Mouse (Mus musculus) layer of hippocampus, postnatal 10 days (tissue): ENCODE results near the gene Rnf41. TPM values are rescaled to one million over a fixed set of nuclear protein-coding genes. Genes with fewer than 3 reads are reported as not detected.
A peak's percentile ranks its signal among the peaks of the same experiment; 100 is the strongest.

Experiments
- DNase-seq, 2 experiments: peaks; one replicate each; pipeline ENCODE4 v3.0.0; 2021; ENCODE audit warnings: low spot score in 2 of 2
- microRNA-seq, 2 experiments: library from miRNA; unstranded; fragments of <30 nt; microRNA quantifications; one replicate each; pipeline ENCODE4 v1.2.0; 2021
- total RNA-seq, 2 experiments: library from RNA; stranded (reverse); gene quantifications; 2 replicates each; pipeline ENCODE4 v1.2.3; 2021

Rnf41 gene
- total RNA-seq, 2 experiments from 2014 or later, result 76.0 to 78.2 TPM

DNA sequence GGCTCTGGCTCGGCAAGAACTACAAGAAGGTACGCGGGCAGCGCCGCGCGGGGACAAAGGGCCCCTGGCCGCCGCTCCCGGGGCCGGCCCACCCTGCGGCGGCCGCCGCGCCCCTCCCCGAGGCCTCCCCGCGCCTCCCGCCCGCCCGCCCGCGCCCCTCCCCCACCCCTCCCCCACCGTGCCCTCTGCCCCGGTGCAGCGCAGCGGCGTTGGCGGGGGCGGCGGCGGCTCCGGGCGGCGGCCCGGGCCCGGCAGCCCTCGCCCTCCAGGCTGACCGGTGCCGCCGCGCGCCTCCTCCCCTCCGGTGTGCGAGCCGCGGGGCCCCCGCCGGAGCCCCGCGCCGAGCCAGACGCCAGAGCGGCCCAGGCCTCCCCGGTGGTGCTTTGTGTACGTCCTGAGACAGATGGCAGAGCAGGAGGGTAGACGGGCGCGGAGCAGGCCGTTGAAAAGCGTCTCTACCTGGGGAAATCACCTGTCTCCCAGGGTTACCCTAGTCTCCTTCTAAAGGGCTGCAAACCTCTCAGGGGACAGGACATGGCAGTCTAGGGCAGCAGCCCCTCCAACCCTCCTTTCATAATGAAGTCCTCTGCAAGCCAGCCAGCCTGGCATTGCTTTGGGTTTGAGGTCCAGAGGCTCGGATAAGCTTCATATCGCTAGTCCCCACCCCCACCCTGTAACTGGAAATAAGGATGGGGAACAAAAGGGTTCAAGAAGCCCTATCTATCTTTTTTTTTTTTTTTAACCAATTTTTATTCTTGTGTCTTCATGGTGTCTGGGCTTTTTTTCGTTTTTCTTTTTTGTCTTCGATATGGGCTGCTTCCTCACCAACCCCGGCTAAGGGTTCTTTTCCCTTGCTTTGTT is 48.2 kb downstream of the Rnf41 start:
- peak; percentile 45 to 60 for DNase-seq

DNA sequence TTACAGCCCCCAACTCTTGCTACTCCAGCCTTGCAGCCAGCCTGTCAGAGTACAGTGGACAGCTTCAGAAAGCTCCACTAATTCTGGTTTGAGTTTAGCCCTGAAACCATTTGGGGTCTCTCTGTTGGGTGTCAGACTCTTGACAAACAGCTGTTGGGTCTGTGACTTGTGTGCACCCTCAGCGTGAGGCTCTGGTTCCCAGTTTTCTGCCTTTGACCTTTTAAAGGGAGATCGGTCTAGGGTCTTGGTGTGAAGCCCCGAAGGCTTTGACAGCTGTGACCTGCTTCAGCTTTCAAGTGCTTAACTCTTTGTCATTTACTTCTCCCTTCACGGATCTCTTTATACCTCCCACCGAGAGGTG is 48.8 kb downstream of the Rnf41 start:
- DNase-seq, result no peak

DNA sequence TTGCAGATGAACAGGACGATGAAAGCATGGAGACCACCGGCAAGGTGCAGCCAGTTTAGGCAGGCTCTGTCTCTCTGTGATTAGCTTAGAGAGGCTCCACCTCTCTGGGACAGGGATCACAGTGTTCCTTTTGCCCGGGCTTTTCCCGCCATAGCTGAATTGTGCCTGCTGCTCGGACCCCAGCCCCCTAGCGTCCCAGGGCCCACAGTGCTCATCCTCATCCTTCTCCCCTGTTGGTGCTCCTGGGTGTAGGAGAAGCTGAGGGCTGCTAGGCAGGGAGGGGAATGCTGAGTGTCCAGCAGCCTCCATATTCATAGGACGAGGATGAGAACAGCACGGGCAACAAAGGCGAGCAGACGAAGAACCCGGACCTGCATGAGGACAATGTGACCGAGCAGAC is 62.9 kb downstream of the Rnf41 start:
- DNase-seq, result no peak

DNA sequence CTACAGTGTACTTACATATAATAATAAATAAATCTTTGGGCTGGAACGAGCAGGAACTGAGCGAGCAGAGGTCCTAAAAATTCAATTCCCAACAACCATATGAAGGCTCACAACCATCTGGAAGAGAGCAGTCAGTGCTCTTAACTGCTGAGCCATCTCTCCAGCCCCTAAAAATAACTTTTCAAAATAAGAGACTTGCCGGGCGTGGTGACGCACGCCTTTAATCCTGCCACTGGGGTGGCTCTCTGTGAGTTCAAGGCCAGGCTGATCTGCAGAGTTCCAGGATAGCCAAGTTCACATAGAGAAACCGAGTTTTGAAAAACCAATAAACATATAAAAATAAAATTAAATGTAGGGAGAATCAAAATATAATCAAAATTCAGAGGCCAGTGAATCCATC is 74.9 kb downstream of the Rnf41 start:
- no peak for DNase-seq

DNA sequence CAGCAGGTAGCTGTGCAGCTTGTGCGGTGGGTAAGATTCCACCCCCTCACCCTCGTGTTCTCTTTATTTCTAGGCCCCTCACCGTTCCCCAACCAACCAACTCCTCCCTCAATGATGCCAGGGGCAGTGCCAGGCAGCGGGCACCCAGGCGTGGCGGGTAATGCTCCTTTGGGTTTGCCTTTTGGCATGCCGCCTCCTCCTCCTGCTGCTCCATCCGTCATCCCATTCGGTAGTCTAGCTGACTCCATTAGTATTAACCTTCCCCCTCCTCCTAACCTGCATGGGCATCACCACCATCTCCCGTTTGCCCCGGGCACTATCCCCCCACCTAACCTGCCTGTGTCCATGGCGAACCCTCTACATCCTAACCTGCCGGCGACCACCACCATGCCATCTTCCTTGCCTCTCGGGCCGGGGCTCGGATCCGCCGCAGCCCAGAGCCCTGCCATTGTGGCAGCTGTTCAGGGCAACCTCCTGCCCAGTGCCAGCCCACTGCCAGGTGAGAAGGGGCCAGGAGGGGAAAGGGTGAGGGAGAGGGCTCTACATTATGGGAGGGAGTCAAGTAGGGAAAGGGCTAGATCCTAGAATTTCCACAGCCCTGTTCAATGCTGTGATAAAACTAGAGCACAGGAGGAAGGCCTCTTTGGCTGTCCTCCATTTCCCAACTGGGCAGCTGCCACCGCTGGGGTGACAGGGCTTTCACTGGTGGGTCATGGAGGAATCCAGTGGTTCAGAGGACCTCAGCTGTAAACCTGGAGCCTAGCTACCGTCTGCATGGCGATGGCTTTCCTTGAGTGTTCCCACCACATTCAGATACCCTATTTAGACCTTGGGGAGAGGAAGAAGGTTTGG is 76.6 kb downstream of the Rnf41 start:
- DNase-seq, result peak in 1 of 2 experiments; percentile 27

DNA sequence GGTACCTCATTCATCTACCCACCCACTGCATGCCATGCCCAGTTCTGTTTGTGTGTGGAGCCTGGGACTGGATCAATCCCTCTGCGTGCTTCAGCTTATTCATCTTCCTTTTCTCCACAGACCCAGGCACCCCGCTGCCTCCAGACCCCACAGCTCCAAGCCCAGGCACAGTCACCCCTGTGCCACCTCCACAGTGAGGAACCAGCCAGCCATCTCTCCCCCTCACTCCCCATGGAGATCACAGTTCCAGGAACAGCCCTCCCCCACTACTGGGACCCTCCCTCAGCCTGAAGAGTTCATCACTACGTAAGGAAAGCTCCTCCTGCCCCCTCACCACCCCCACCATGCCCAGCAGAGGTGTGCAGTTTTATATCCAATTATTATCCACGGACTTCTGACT is 77.3 kb downstream of the Rnf41 start:
- DNase-seq, result no peak

DNA sequence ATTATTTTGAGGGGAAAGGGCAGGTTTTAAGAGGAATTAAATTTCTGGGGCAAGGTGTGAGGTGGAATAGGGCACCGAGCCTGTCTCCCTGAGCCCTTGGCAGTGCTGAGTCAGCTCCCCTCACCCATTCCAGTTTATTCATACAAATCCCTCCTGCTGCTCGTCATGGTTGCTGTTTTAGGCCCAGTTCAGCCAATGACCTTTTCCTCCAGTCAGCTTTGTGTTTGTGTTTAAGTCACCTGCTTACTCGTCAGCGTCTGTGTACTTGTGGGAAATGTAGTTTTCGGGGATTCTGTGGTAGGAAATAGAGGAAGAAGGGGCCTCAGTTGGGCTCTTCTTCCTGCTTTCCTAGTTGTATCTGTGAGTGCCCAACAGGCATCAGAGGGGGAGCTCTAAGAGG is 77.9 kb downstream of the Rnf41 start:
- DNase-seq, result no peak

DNA sequence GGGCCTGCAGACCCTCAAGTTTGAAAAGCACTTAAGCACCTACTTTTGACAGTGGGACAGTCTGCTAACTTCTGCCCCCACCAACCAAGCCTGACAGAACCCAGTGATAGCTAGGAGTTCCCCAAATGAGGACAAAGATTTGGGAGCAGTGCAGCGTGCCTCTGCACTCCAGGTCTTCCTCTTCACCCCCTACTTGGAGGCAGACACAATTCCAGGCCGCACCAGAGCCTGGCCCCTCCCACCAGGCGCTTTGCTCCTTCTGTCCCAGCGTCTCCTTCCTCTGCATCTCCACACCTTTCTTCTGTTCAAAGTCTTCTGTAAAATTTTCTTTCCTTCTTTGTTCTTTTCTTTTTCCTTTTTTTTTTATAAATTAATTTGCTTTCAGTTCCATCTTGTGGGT is 78.3 kb downstream of the Rnf41 start:
- DNase-seq, result no peak

DNA sequence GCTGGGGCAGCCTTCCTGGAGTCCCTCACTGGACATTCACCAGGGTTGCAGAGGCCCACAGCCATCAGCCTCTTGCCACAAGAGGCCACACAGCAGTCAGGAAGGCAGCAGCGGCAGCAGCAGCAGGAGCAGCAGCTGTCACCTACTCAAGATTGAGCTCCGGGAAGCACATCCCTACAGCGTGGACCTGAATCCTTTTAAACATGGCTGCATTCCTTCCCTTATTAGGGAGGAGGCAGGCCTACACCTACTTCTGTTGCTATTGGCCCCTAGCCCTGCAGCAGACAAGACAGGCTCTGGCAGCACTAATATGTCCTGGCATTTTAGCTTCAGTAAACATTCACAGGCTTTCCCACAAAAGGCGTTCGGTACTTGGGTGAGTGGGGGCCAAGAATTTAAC is 78.8 kb downstream of the Rnf41 start:
- peak in 1 of 2 experiments; percentile 26 for DNase-seq

DNA sequence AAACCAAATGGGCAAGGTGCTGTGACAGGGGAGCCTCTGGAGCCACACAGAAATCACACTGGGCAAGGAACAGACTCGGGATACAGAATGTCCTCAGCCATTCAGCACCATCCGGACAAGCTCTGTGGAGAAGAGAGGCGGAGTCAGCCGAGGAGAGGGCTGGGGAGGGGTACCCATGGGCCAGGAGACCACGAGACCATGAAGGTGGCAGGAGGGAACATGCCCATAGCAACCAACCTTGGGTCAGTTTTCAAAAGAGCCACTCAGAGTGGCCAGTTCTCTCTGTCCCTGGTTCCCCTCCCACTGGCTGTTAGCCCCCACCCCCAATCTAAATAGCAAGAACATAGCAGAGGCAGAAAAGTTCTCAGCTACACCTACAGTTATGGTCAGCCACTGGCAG is 79.5 kb downstream of the Rnf41 start:
- no peak for DNase-seq

Small RNAs within 50 kb of the gene (microRNA-seq; reads per million reads assigned to microRNA genes)
- gene Gm25361, result 0 reads per million in 2 experiments
- gene Gm26308, result 0 to 0.45 reads per million in 2 experiments
- gene Mir6914, result 0.22 to 0.59 reads per million in 2 experiments
- gene Mir6915, result 4.0 to 7.8 reads per million in 2 experiments
- 0.67 to 2.0 reads per million in 2 experiments for gene Mir8105

Other genes starting within 250 kb of the Rnf41 start
- 10 to 100 TPM; 11.3 to 16.1 TPM for gene Rbms2, start 231.4 kb upstream of the Rnf41 start, total RNA-seq
- 10 to 100 TPM; 12.2 to 17.1 TPM for gene Gls2, start 217.2 kb upstream of the Rnf41 start, total RNA-seq
- gene Spryd4, start 199.8 kb upstream of the Rnf41 start, total RNA-seq, result 10 to 100 TPM; 11.5 to 12.8 TPM
- gene Mip, start 185.8 kb upstream of the Rnf41 start, total RNA-seq, result not detected
- 10 to 100 TPM in 1 of 2 experiments, 1 to 10 TPM in 1; 7.8 to 10.1 TPM for gene Timeless, start 179.6 kb upstream of the Rnf41 start, total RNA-seq
- not detected for gene Apon, start 157.6 kb upstream of the Rnf41 start, total RNA-seq
- not detected for gene Apof, start 143.0 kb upstream of the Rnf41 start, total RNA-seq
- gene Stat2, start 141.1 kb upstream of the Rnf41 start, total RNA-seq, result 10 to 100 TPM; 25.6 to 29.3 TPM
- under 1 TPM in 1 of 2 experiments, not detected in 1; 0.85 TPM for gene Il23a, start 112.9 kb upstream of the Rnf41 start, total RNA-seq
- gene Pan2, start 108.3 kb upstream of the Rnf41 start, total RNA-seq, result 10 to 100 TPM; 15.5 to 15.8 TPM
- gene Cnpy2, start 89.2 kb upstream of the Rnf41 start, total RNA-seq, result 10 to 100 TPM; 75.5 to 78.5 TPM
- gene Cs, start 73.9 kb upstream of the Rnf41 start, total RNA-seq, result 100 to 1,000 TPM; 277 to 286 TPM
- gene Coq10a, start 42.7 kb upstream of the Rnf41 start, total RNA-seq, result 10 to 100 TPM; 55.6 to 58.8 TPM
- 10 to 100 TPM; 79.0 to 80.3 TPM for gene Ankrd52, start 34.5 kb upstream of the Rnf41 start, total RNA-seq
- under 1 TPM; 0.22 to 0.53 TPM for gene Slc39a5, start 10.4 kb upstream of the Rnf41 start, total RNA-seq
- gene Nabp2, start 165 bp upstream of the Rnf41 start, total RNA-seq, result 10 to 100 TPM; 94.1 to 94.2 TPM
- gene Smarcc2, start 47.6 kb downstream of the Rnf41 start, total RNA-seq, result 100 to 1,000 TPM; 205 to 222 TPM
- gene Myl6, start 82.5 kb downstream of the Rnf41 start, total RNA-seq, result 100 to 1,000 TPM; 608 to 632 TPM
- 10 to 100 TPM; 25.5 to 29.3 TPM for gene Myl6b, start 87.0 kb downstream of the Rnf41 start, total RNA-seq
- 10 to 100 TPM; 10.1 to 11.9 TPM for gene Esyt1, start 114.2 kb downstream of the Rnf41 start, total RNA-seq
- gene Zc3h10, start 136.1 kb downstream of the Rnf41 start, total RNA-seq, result 10 to 100 TPM; 12.2 to 14.0 TPM
- gene Rpl41, start 137.6 kb downstream of the Rnf41 start, total RNA-seq, result 1,000 to 10,000 TPM; 2,468 to 2,532 TPM
- 10 to 100 TPM; 83.2 to 87.6 TPM for gene Pa2g4, start 154.3 kb downstream of the Rnf41 start, total RNA-seq
- under 1 TPM; 0.71 to 0.76 TPM for gene Erbb3, start 178.0 kb downstream of the Rnf41 start, total RNA-seq
- 100 to 1,000 TPM; 508 to 545 TPM for gene Rps26, start 215.1 kb downstream of the Rnf41 start, total RNA-seq
- 10 to 100 TPM; 17.2 to 17.7 TPM for gene Ikzf4, start 234.3 kb downstream of the Rnf41 start, total RNA-seq